Comparison of ENCODE assay signal across 8 mouse cellular contexts in genomic region chr13:39823965-39824555, GRCm38 (mm10).
A peak's percentile ranks its signal among the peaks of the same experiment; 100 is the strongest.
DNase-seq lines count a peak whose midpoint lies in the region; ATAC-seq and TF ChIP-seq lines count a peak whose summit lies in the region.

No protein-coding gene starts in this region.

- peak; percentile 14; the same call in 1 of the 2 replicates for ATAC-seq in lung, embryonic 15.5 days (ENCODE audit: borderline replicate concordance, extremely low read depth, low FRiP score, low TSS enrichment)
- ATAC-seq in embryonic facial prominence, embryonic 14.5 days (ENCODE audit: low read depth): peak; percentile 37; the same call in 1 of the 2 replicates
- peak; percentile 70 for ATAC-seq in hindbrain, postnatal 0 days
- ATAC-seq in megakaryocyte, adult 5-6 weeks (ENCODE audit: poor library complexity, severe bottlenecking): peak; percentile 21; the same call in 1 of the 2 replicates
- ATAC-seq in stomach, postnatal 0 days (ENCODE audit: low FRiP score, low TSS enrichment): no peak

- H3K36me3 ChIP-seq in lung, embryonic 15.5 days: no peaks in the 10 kb centered on the region
- no peaks in the 10 kb centered on the region for H3K36me3 ChIP-seq in embryonic facial prominence, embryonic 14.5 days (ENCODE audit: control insufficient read depth, insufficient read depth, low read length)
- H3K36me3 ChIP-seq in hindbrain, postnatal 0 days (ENCODE audit: insufficient read depth, low read length): no peaks in the 10 kb centered on the region
- H3K36me3 ChIP-seq in stomach, postnatal 0 days (ENCODE audit: control insufficient read depth, insufficient read depth, low read length): no peaks in the 10 kb centered on the region

- TF ChIP-seq EP300 in stomach, postnatal 0 days (optimal IDR thresholded peaks at IDR 0.05): no peak

- no peaks in the 10 kb centered on the region for H3K27me3 ChIP-seq in lung, embryonic 15.5 days
- H3K27me3 ChIP-seq in embryonic facial prominence, embryonic 14.5 days (replicated peaks; ENCODE audit: control insufficient read depth, insufficient read depth, low read length): peaks cover 10% of the 10 kb centered on the region; the same call in 1 of the 2 replicates
- H3K27me3 ChIP-seq in hindbrain, postnatal 0 days (ENCODE audit: insufficient read depth, low read length): no peaks in the 10 kb centered on the region
- H3K27me3 ChIP-seq in stomach, postnatal 0 days (ENCODE audit: control insufficient read depth, insufficient read depth, low read length): no peaks in the 10 kb centered on the region

- peaks cover 17% of the 10 kb centered on the region for H3K4me1 ChIP-seq in lung, embryonic 15.5 days
- peaks cover 7% of the 10 kb centered on the region; the same call in 1 of the 2 replicates for H3K4me1 ChIP-seq in embryonic facial prominence, embryonic 14.5 days (ENCODE audit: control insufficient read depth, insufficient read depth, low read length)
- peaks cover 5% of the 10 kb centered on the region; the same call in 1 of the 2 replicates for H3K4me1 ChIP-seq in hindbrain, postnatal 0 days (ENCODE audit: insufficient read depth, low read length)
- no peaks in the 10 kb centered on the region for H3K4me1 ChIP-seq in stomach, postnatal 0 days (replicated peaks; ENCODE audit: control insufficient read depth, insufficient read depth)

- WGBS in lung, embryonic 15.5 days: 2% methylated on average over 20 of the region's 20 CpGs
- 4% methylated on average over 19 of the region's 20 CpGs for WGBS in embryonic facial prominence, embryonic 14.5 days
- whole genome bisulfite sequencing in hindbrain, postnatal 0 days: 8% methylated on average over 20 of the region's 20 CpGs
- WGBS in stomach, postnatal 0 days: 6% methylated on average over 20 of the region's 20 CpGs

- peak overlapping the region; percentile 29 for H3K4me3 ChIP-seq in lung, embryonic 15.5 days
- H3K4me3 ChIP-seq in embryonic facial prominence, embryonic 14.5 days (ENCODE audit: low read depth, low read length): peak overlapping the region; percentile 34
- H3K4me3 ChIP-seq in hindbrain, postnatal 0 days (ENCODE audit: low read length): peak overlapping the region; percentile 34
- peak overlapping the region; percentile 18; the same call in 1 of the 2 replicates for H3K4me3 ChIP-seq in stomach, postnatal 0 days (ENCODE audit: low read depth, low read length)

- peak; percentile 4; the same call in 1 of the 2 replicates for TF ChIP-seq CTCF in hindbrain, postnatal 0 days (IDR thresholded peaks at IDR 0.05; ENCODE audit: low read depth)
- no peak for TF ChIP-seq CTCF in stomach, postnatal 0 days (IDR thresholded peaks at IDR 0.05; ENCODE audit: low read depth)

- H3K4me2 ChIP-seq in lung, embryonic 15.5 days: peak overlapping the region; percentile 58
- H3K4me2 ChIP-seq in embryonic facial prominence, embryonic 14.5 days (ENCODE audit: low read depth, low read length): peak overlapping the region; percentile 73
- H3K4me2 ChIP-seq in hindbrain, postnatal 0 days (ENCODE audit: low read depth, low read length): peak overlapping the region; percentile 63
- H3K4me2 ChIP-seq in stomach, postnatal 0 days (replicated peaks; ENCODE audit: low read depth): peak overlapping the region; percentile 47

- H3K9me3 ChIP-seq in lung, embryonic 15.5 days: no peaks in the 10 kb centered on the region
- no peaks in the 10 kb centered on the region for H3K9me3 ChIP-seq in embryonic facial prominence, embryonic 14.5 days (ENCODE audit: control insufficient read depth, low read length)
- no peaks in the 10 kb centered on the region for H3K9me3 ChIP-seq in hindbrain, postnatal 0 days (ENCODE audit: low read length)
- no peaks in the 10 kb centered on the region for H3K9me3 ChIP-seq in stomach, postnatal 0 days (ENCODE audit: control insufficient read depth, low read length)

- no peak for DNase-seq in lung, postnatal 25 days (ENCODE audit: low spot score)
- peak; percentile 6 for DNase-seq in cerebellum, adult 11 months
- peak; percentile 79 for DNase-seq in embryonic facial prominence, embryonic 14.5 days (ENCODE audit: low spot score)
- DNase-seq in hindbrain, postnatal 0 days (ENCODE audit: low spot score): peak; percentile 63
- peak; percentile 19 for DNase-seq in stomach, postnatal 0 days (ENCODE audit: low spot score)
- DNase-seq in urinary bladder, postnatal 10 days (ENCODE audit: low spot score): no peak

- no peak overlapping the region for H3K9ac ChIP-seq in lung, embryonic 15.5 days
- peak overlapping the region; percentile 56 for H3K9ac ChIP-seq in embryonic facial prominence, embryonic 14.5 days (ENCODE audit: low read depth, low read length)
- peak overlapping the region; percentile 46 for H3K9ac ChIP-seq in hindbrain, postnatal 0 days (replicated peaks; ENCODE audit: low read length)
- no peak overlapping the region for H3K9ac ChIP-seq in stomach, postnatal 0 days (ENCODE audit: low read length)

- H3K27ac ChIP-seq in lung, embryonic 15.5 days: no peak overlapping the region
- H3K27ac ChIP-seq in embryonic facial prominence, embryonic 14.5 days (replicated peaks; ENCODE audit: low read depth, low read length): no peak overlapping the region
- peak overlapping the region; percentile 69 for H3K27ac ChIP-seq in hindbrain, postnatal 0 days
- H3K27ac ChIP-seq in stomach, postnatal 0 days (replicated peaks): no peak overlapping the region

Comparison
In these comparisons a context has a peak if more than half of its experiments do, and no peak if none do; other contexts are left out.
1. H3K9ac ChIP-seq: peak in embryonic facial prominence, embryonic 14.5 days (single experiment) and hindbrain, postnatal 0 days (single experiment); none in lung, embryonic 15.5 days (single experiment) and stomach, postnatal 0 days (single experiment).
2. DNase-seq: peak in cerebellum, adult 11 months (single experiment), embryonic facial prominence, embryonic 14.5 days (single experiment), hindbrain, postnatal 0 days (single experiment) and stomach, postnatal 0 days (single experiment); none in lung, postnatal 25 days (single experiment) and urinary bladder, postnatal 10 days (single experiment).
3. Peak in every context shown above with its lines, with median percentiles within 50 percentile points of each other: H3K4me2 ChIP-seq and H3K4me3 ChIP-seq.